Mouse (Mus musculus) regulatory T cell (primary cell): Measurements from ENCODE around the gene F830045P16Rik.

ENCODE experiments used
- in situ Hi-C: fragments of 300-600 bp; cut with MboI, MseI; formaldehyde crosslinking; loops from one replicate; pipeline ENCODE4 v1.15.1; 2025; ENCODE audit warnings: high pct_unique_total_duplicates

The F830045P16Rik gene

GRCm38 (mm10) chr2:129536377-129536776 lies at the start of gene F830045P16Rik:
Gene F830045P16Rik (minus strand): TSS chr2:129536602.
- in situ Hi-C loops, result no loop called here

GRCm38 (mm10) chr2:129585904-129586514 lies 49.6 kb upstream of the F830045P16Rik start:
- in situ Hi-C loops, result no loop called here

- in situ Hi-C loops, result no loop called here
Observed at GRCm38 (mm10) chr2:129584905-129585304, 48.5 kb upstream of the F830045P16Rik start.

GRCm38 (mm10) chr2:129582261-129582660 lies 45.9 kb upstream of the F830045P16Rik start:
- in situ Hi-C loops, result no loop called here

- in situ Hi-C loops, result no loop called here
Observed at GRCm38 (mm10) chr2:129581826-129582225, 45.4 kb upstream of the F830045P16Rik start.

- in situ Hi-C loops, result no loop called here
Observed at GRCm38 (mm10) chr2:129580656-129581055, 44.3 kb upstream of the F830045P16Rik start.

GRCm38 (mm10) chr2:129576611-129577447 lies 40.4 kb upstream of the F830045P16Rik start:
- in situ Hi-C loops, result no loop called here

GRCm38 (mm10) chr2:129575113-129575512 lies 38.7 kb upstream of the F830045P16Rik start:
- in situ Hi-C loops, result no loop called here

GRCm38 (mm10) chr2:129574395-129575046 lies 38.1 kb upstream of the F830045P16Rik start:
- in situ Hi-C loops, result no loop called here

GRCm38 (mm10) chr2:129573701-129574273 lies 37.4 kb upstream of the F830045P16Rik start:
- in situ Hi-C loops, result no loop called here

- in situ Hi-C loops, result no loop called here
Observed at GRCm38 (mm10) chr2:129569556-129569955, 33.2 kb upstream of the F830045P16Rik start.

GRCm38 (mm10) chr2:129569120-129569519 lies 32.7 kb upstream of the F830045P16Rik start:
- in situ Hi-C loops, result no loop called here

- in situ Hi-C loops, result no loop called here
Observed at GRCm38 (mm10) chr2:129563944-129564709, 27.7 kb upstream of the F830045P16Rik start.

- in situ Hi-C loops, result no loop called here
Observed at GRCm38 (mm10) chr2:129561796-129562195, 25.4 kb upstream of the F830045P16Rik start.

GRCm38 (mm10) chr2:129558875-129559219 lies 22.4 kb upstream of the F830045P16Rik start:
- in situ Hi-C loops, result no loop called here

GRCm38 (mm10) chr2:129558008-129558874 lies 21.8 kb upstream of the F830045P16Rik start:
- in situ Hi-C loops, result no loop called here

- in situ Hi-C loops, result no loop called here
Observed at GRCm38 (mm10) chr2:129556081-129556480, 19.7 kb upstream of the F830045P16Rik start.

- in situ Hi-C loops, result no loop called here
Observed at GRCm38 (mm10) chr2:129550781-129551180, 14.4 kb upstream of the F830045P16Rik start.

- in situ Hi-C loops, result no loop called here
Observed at GRCm38 (mm10) chr2:129549537-129550135, 13.2 kb upstream of the F830045P16Rik start.

- in situ Hi-C loops, result no loop called here
Observed at GRCm38 (mm10) chr2:129546772-129547171, 10.4 kb upstream of the F830045P16Rik start.
